Mouse (Mus musculus) small intestine, adult 2 months (tissue): ENCODE measurements around the gene Zc3h12c. TPM values are rescaled to one million over a fixed set of nuclear protein-coding genes. Genes with fewer than 3 reads are reported as not detected.

Experiments used
- H3K27ac ChIP-seq: fragments of 200-500 bp; 2 replicates; pipeline ENCODE4 v1.5.1; 2012; ENCODE audit warnings: low read depth, low read length, control low read depth, inconsistent platforms; ENCODE audit not compliant: insufficient read depth
- H3K27me3 ChIP-seq: fragments of 200-500 bp; 2 replicates; pipeline ENCODE4 v1.6.1; 2012; ENCODE audit warnings: mild to moderate bottlenecking, moderate library complexity, low read length, inconsistent platforms; ENCODE audit not compliant: control insufficient read depth, insufficient read depth
- H3K36me3 ChIP-seq: fragments of 200-500 bp; 2 replicates; pipeline ENCODE4 v1.6.1; 2012; ENCODE audit warnings: mild to moderate bottlenecking, low read length, control low read depth, inconsistent platforms; ENCODE audit not compliant: control insufficient read depth, insufficient read depth
- H3K4me1 ChIP-seq: fragments of 200-500 bp; 2 replicates; pipeline ENCODE4 v1.6.1; 2012; ENCODE audit warnings: low read length, inconsistent platforms, mixed read lengths; ENCODE audit not compliant: control insufficient read depth, insufficient read depth, insufficient read length
- H3K4me3 ChIP-seq: fragments of 200-500 bp; 2 replicates; pipeline ENCODE4 v1.5.1; 2012; ENCODE audit warnings: low read depth, mild to moderate bottlenecking, control low read depth, inconsistent platforms, low read length, moderate library complexity
- CTCF ChIP-seq: fragments of 200-500 bp; IDR thresholded peaks from 2 replicates; pipeline ENCODE4 v1.5.1; 2012; ENCODE audit warnings: low read depth, mild to moderate bottlenecking, control low read depth, inconsistent platforms, low read length, moderate library complexity, mixed read lengths; ENCODE audit not compliant: insufficient replicate concordance, insufficient read length; ENCODE audit errors: extremely low read depth
- POLR2A ChIP-seq: fragments of 200-500 bp; IDR thresholded peaks from 2 replicates; pipeline ENCODE4 v1.6.1; 2012; ENCODE audit warnings: low read depth, mild to moderate bottlenecking, control low read depth, inconsistent platforms, low read length, moderate library complexity
- WGBS: fragments of 180-500 bp; shearing (Covaris S2); methylation state at CpG from one replicate; pipeline ENCODE4 v1.1.7; 2018; 5-methylcytosine and 5-hydroxymethylcytosine counted together
- polyA plus RNA-seq: library from polyadenylated mRNA; depleted of rRNA; stranded (reverse); fragments of >200 nt; gene quantifications from 2 replicates; pipeline ENCODE4 v1.2.3, GENCODE M21; 2012

The Zc3h12c gene
- polyA plus RNA-seq, 1 experiment, result 0.24 TPM

GRCm38 (mm10) chr9:52130348-52130747 lies 38.0 kb downstream of the Zc3h12c start:
- Histone ChIP-seq H3K4me1 (no peaks in the 10 kb centered on the region), H3K27ac (no peak overlapping the region), H3K27me3 (no peaks in the 10 kb centered on the region), H3K36me3 (no peaks in the 10 kb centered on the region), H3K4me3 (no peak overlapping the region)
- no peak for TF ChIP-seq POLR2A
- TF ChIP-seq CTCF, result no peak
- WGBS, result 59% methylated on average over 4 of the region's 4 CpGs

- Histone ChIP-seq H3K27ac (no peak overlapping the region), H3K4me3 (no peak overlapping the region), H3K27me3 (no peaks in the 10 kb centered on the region), H3K36me3 (no peaks in the 10 kb centered on the region), H3K4me1 (no peaks in the 10 kb centered on the region)
- WGBS, result 90% methylated on average over 6 of the region's 6 CpGs
- TF ChIP-seq CTCF, result no peak
- TF ChIP-seq POLR2A, result no peak
Observed at GRCm38 (mm10) chr9:52125225-52125624, 43.1 kb downstream of the Zc3h12c start.

DNA sequence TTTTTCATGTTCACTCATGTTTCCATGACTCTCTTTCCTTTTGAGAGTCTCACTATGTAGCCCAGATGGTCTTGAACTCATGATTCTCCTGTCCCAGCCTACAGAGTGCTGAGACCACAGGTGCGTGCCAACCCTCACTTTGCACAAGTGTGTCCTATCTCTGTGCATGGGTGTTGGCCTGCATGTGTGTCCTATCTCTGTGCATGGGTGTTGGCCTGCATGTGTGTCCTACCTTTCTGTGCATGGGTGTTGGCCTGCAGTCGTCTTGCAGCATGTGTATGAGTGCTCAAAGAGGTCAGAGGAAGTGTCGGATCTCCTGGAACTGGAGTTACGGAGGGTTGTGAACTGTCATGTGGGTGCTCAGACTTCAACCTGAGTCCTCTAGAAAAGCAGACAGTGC lies 49.2 kb downstream of the Zc3h12c start:
- TF ChIP-seq CTCF, result no peak
- TF ChIP-seq POLR2A, result no peak
- Histone ChIP-seq H3K4me3 (no peak overlapping the region), H3K4me1 (no peaks in the 10 kb centered on the region), H3K36me3 (no peaks in the 10 kb centered on the region; the same call in 1 of the 2 replicates), H3K27me3 (no peaks in the 10 kb centered on the region), H3K27ac (no peak overlapping the region)
- WGBS, result 84% methylated on average over 4 of the region's 4 CpGs

DNA sequence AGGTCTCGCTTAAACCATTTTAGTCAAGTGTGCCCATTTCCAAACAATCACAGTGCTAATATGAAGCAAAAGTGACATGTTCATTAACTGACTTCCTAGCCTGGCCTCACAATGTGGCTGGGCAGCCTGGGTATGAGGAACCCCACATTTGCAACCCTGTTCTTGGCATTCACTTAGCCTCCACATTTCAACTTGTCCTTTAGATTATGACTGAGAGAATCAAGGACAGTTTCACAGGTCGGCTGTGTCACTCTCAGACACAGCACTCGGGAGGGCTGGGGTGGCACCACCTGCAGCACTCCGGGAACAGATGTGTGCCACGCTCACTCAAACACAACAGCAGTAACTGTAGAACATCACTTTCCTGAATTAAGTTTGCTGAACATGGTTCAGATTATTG lies 55.3 kb downstream of the Zc3h12c start:
- H3K27ac ChIP-seq, result no peak overlapping the region
- TF ChIP-seq POLR2A (no peak), CTCF (no peak)
- H3K27me3 ChIP-seq, result 0 out of 2 replicates have a peak, but pooled peaks cover 2% of the 10 kb centered on the region
- no peaks in the 10 kb centered on the region; the same call in 1 of the 2 replicates for H3K36me3 ChIP-seq
- H3K4me3 ChIP-seq, result no peak overlapping the region
- H3K4me1 ChIP-seq, result no peaks in the 10 kb centered on the region
- 88% methylated on average over 5 of the region's 5 CpGs for WGBS

- Histone ChIP-seq H3K4me3 (no peak overlapping the region), H3K4me1 (no peaks in the 10 kb centered on the region), H3K27ac (no peak overlapping the region), H3K27me3 (peaks cover 6% of the 10 kb centered on the region; the same call in 1 of the 2 replicates), H3K36me3 (no peaks in the 10 kb centered on the region; the same call in 1 of the 2 replicates)
- no peak for TF ChIP-seq CTCF
- no peak for TF ChIP-seq POLR2A
- 75% methylated on average over 3 of the region's 3 CpGs for WGBS
Observed at GRCm38 (mm10) chr9:52110738-52111137, 57.6 kb downstream of the Zc3h12c start.

- Histone ChIP-seq H3K27ac (no peak overlapping the region), H3K27me3 (peaks cover 17% of the 10 kb centered on the region), H3K36me3 (no peaks in the 10 kb centered on the region), H3K4me3 (no peak overlapping the region), H3K4me1 (peaks cover 3% of the 10 kb centered on the region; the same call in 1 of the 2 replicates)
- 88% methylated on average over 3 of the region's 3 CpGs for WGBS
- TF ChIP-seq POLR2A (no peak), CTCF (no peak)
Observed at GRCm38 (mm10) chr9:52107161-52107560, 61.2 kb downstream of the Zc3h12c start.

GRCm38 (mm10) chr9:52105423-52105822 lies 62.9 kb downstream of the Zc3h12c start:
- H3K4me3 ChIP-seq, result no peak overlapping the region
- 66% methylated on average over 6 of the region's 6 CpGs for WGBS
- H3K27me3 ChIP-seq, result peaks cover 22% of the 10 kb centered on the region
- H3K27ac ChIP-seq, result no peak overlapping the region
- peaks cover 3% of the 10 kb centered on the region; the same call in 1 of the 2 replicates for H3K4me1 ChIP-seq
- H3K36me3 ChIP-seq, result no peaks in the 10 kb centered on the region
- TF ChIP-seq POLR2A, result no peak
- TF ChIP-seq CTCF, result no peak

DNA sequence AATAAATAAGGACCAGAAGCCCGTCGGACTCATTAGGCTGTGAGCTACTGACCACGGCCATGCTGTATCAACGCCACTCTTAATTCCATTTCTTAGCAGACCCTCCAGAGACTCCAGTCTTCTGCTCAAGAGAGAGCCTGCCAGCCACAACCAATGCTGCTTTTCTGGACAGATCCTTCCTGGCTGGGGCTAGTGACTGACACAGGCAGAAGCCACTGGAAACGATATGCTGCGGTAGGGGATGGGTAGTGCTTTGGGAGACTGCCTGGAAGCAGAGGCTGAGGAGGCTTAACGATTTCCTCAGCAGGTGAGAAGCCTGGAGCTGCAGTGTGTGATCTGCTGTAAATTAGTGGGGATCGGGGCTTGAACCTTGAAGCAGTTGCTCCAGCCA lies 64.2 kb downstream of the Zc3h12c start:
- H3K27me3 ChIP-seq, result peaks cover 24% of the 10 kb centered on the region
- peaks cover 3% of the 10 kb centered on the region; the same call in 1 of the 2 replicates for H3K4me1 ChIP-seq
- WGBS, result 25% methylated on average over 8 of the region's 8 CpGs
- no peak for TF ChIP-seq CTCF
- TF ChIP-seq POLR2A, result no peak
- no peak overlapping the region for H3K27ac ChIP-seq
- no peak overlapping the region for H3K4me3 ChIP-seq
- no peaks in the 10 kb centered on the region for H3K36me3 ChIP-seq
